Mouse (Mus musculus) heart, postnatal 14 days (tissue): ENCODE data around the gene Pax3. TPM values are rescaled to one million over a fixed set of nuclear protein-coding genes. Genes with fewer than 3 reads are reported as not detected.

Experiments used
- DNase-seq, 2 experiments: peaks; one replicate each; pipeline ENCODE4 v3.0.0; 2021 to 2022
- intact Hi-C: fragments of 180-260 bp; cut with DNase I; formaldehyde crosslinking; loops from one replicate; pipeline ENCODE4 v1.15.1; 2025
- total RNA-seq, 2 experiments: library from RNA; stranded (reverse); gene quantifications; 2 replicates each; pipeline ENCODE4 v1.2.3; 2021

Pax3 gene
- total RNA-seq, 2 experiments from 2014 or later, result 0.07 TPM; not detected in 1

DNA sequence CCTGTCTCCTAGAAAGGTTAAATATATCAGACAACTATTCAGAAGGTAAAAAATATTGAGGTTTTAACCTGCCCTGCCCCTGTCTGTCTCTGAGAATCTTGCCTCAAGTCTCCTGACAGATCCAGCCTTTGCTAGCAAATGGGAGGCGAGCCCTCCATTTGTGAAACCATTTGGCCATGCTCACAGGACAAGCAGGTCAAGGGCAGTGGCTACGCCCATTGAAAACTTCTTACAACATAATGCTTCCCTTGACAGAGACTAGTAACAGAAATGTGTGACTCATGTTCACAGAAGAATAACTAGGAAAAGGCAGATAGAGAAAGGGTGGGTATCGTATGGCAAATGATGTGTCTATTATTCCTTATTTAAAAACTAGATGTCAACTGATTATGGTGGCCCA, 80.9 kb downstream of the Pax3 start:
- no peak for DNase-seq
- intact Hi-C loops, result no loop called here

DNA sequence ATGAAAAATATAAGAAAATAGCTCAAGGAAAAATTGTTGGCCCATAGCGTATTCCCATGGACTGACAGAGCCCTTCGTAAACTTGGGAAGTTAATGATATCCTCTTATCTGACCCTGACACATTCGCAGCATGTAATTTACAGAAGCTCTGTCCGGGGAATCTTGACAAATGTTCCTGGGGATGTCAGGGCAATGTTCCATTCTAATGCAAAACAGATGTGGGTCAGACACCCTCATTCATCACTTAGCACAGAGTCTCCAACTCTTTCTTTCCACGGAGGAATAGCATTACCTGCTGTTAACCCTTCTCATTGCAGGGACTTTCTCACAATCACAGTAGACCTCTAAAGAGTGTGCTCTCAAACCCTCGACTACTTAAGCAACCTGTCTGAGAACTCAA, 86.6 kb downstream of the Pax3 start:
- intact Hi-C loops, result no loop called here
- DNase-seq, result no peak

DNA sequence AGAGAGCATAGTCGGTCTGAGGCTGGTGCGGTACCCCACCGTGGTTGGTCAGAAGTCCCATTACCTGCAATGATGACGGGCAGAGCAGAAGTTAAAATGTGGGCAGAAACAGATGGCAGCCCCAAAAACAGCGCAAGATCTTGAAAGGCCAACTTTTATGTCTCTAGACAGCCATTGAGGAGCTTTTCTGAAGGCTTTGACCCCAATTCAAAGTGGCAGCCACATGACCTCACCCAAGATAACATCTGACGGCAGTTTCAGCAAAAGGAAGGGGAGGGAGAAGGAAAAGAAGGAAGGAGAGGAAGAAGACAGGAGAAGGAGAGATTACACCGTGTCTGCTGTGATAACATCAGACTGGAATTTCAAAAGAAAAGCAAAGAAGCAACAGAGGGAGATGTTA, 93.4 kb downstream of the Pax3 start:
- intact Hi-C loops, result no loop called here

DNA sequence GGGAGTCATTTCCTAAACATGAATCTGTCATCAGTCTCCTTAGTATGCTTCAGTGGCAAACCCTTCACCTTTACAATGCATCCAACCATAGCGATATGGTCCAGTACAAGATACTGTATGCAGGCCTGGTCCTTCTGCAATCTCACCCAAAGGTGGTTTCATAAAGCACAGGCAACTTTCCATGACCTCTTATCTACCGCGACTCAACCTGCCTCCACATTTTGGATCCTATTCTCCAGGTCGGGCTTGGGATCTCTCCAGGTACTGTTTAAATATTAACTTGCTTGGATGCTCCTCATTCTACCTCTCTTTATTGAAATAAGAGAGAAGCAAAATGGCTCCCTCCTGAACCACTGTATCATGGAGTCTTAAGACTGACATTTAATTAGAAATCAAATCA, 103.3 kb downstream of the Pax3 start:
- intact Hi-C loops, result no loop called here

More for the DNA sequence above, 93.4 kb downstream of the Pax3 start:
- no peak for DNase-seq

DNA sequence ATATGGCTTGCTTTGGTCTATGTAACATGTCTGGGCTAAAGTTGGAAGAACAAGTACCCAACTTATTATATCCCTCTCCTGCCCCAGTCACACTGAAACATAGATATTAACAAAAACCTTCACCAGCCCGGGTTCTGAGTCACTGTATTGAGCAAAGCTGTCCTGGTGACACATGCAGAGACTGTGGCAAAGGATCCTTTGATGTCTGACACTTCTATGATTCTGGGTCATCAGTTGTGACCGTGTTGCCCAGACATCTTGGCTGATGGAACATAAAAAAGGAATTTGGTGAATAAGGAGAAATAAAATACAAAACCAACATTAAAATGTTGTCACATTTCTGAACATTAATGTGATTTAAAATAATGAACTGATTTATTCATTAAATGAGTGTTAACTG, 108.3 kb downstream of the Pax3 start:
- intact Hi-C loops, result no loop called here

More for the DNA sequence above, 103.3 kb downstream of the Pax3 start:
- DNase-seq, result no peak

DNA sequence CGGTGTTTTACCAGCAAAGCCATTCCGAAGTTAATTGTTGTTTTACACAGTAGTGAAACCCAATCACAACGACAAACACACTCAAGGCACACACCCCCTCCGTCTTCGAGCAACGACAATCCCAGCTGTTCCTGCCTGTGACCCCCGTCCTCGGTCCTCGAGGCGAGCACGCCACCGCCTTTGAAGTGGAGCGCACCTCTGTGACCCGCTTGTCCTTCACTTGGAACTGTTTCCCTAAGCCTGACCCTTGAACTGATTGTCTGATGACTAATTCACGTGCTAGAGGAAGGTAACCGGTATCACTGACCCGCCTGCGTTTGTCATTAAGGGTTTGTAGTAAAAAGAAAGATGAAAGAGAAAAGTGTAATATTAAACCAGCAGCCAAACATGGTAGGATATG, 115.2 kb downstream of the Pax3 start:
- intact Hi-C loops, result no loop called here
- no peak for DNase-seq

More for the DNA sequence above, 108.3 kb downstream of the Pax3 start:
- DNase-seq, result no peak

DNA sequence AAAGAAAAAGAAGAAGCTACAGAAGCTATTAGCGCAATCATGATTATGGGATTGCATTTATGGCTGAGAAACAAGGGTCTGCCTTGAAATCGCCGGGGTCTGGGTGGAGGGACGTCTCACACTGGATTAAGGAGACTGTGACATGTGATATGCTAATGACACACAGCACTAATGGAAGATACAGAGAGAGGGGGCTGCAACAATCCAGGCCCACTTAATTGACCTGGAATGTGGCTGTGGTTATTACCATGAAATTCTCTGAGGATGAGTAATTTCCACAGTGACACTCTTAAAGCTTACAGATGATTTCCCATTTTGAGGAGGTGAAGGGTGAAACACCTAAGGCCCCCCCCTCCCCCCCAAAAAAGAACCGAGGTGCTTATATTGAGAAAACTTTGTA, 136.1 kb downstream of the Pax3 start:
- intact Hi-C loops, result no loop called here

DNA sequence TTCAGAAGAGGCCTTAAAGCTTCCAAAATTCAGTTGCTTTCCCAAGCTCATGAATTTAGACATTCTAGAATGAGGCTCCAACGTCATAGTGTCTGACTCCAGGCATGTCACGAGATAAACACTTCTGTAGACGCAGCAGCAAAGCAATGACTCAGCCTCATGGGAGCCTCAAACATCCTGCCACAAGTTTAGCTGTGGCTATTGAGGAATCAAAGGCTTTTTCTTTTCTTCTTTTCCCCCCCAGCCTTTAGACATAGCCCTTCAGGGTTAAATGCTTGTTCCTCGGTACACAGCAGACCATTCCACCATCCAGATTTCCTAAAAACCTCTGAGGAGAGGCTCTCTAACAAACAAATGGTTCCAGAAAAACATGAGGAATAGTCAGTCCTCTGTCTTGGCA, 139.0 kb downstream of the Pax3 start:
- intact Hi-C loops, result no loop called here
- no peak for DNase-seq

More for the DNA sequence above, 136.1 kb downstream of the Pax3 start:
- DNase-seq, result no peak

DNA sequence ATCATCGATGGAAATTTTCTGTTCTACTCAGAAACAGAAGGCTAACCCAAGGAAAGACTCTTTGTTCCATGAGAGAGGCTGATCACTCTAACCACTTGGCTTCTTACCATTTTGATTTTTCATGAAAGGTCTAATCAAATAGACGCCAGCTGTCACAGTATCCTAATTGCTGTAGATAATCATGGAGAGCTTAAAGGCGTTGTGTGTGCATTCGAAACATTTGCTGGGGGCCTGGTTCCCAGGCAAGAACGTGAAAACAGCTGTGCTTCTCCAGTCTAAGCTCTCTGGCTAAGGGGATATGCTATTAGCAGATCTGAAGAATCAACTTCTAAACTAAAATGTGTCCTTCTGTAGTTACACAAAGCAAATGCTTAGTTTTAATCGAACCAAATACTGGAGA, 143.3 kb downstream of the Pax3 start:
- intact Hi-C loops, result no loop called here
- no peak for DNase-seq

Other genes with a start within 250 kb of the Pax3 start
- gene Sgpp2, start 113.2 kb upstream of the Pax3 start, total RNA-seq, result under 1 TPM in 1 of 2 experiments, not detected in 1; 0.05 TPM